Mouse (Mus musculus) frontal cortex, postnatal 25 days (tissue): ENCODE data around the gene Slc30a9.

Experiments
- DNase-seq, 2 experiments: peaks; one replicate each; pipeline ENCODE4 v3.0.0; 2022; ENCODE audit warnings: low spot score in 2 of 2

Slc30a9 gene

DNA sequence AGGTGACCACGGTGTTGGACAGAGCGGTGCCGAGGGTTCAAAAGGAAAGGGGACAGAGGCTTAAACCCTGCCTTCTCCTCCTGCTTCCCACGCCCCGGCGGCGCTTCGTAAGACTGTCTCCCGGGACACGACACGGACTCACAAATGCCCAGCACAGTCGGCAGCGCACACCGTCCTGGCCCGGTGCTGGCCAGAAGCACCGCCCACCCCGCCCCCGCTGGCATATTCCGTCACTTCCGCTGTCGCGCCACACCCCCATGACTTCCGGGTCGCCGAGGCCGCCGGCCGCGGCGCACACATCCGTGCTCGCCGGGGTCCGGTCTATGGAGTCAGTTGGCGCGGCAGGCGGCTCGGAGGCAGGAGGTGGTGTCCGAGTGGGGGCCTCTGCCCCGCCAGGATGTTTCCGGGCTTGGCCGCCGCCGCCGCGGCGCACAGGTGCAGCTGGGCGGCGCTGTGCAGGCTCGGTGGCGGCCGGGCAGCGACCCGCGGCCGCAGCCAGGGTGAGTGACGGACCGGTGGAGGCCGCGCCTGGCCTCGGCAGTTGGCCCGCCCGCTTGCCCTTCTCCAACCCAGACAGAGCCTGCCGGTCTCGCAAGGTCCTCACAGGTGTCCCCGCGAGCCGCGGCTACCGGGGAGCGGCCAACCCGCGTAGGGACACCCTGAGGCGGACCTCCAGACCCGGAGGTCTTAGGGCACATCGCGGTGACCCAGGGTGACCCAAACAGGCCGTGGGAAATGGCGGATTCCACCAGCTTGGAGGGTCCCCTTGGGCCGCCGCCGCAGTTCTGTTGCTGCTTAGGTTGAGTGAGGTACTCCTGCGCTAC lies at the start of gene Slc30a9:
Gene Slc30a9 (plus strand): TSS at position 258 of the 824 bp plus-strand sequence.
- DNase-seq: peak; percentile 83 to 88

GRCm38 (mm10) chr5:67258473-67258872 lies 48.3 kb upstream of the Slc30a9 start:
- no peak for DNase-seq

DNA sequence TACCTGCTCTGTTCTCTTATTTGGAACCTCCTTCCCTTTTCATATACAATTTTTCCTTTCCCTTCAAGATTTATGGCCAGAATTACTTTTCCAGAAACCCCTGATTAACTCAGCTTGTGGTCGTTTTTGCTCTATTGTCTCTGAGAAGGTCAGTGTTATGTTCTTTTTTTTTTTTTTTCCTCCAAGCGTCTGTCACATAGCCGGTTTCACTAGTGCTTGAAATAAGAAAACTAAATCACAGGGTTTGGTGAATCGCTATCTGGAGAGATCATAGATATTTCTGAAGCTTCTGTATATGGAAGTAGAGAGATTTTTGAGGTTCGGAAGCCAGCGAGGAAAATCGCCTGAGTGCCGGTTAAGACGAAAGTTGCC lies 46.6 kb upstream of the Slc30a9 start:
- no peak for DNase-seq

- peak; percentile 78 to 87 for DNase-seq
These were observed 46.0 kb upstream of the Slc30a9 start, which contains the start of gene Tmem33 for GRCm38 (mm10) chr5:67260531-67261371. Gene Tmem33 (plus strand): TSS chr5:67260565.

GRCm38 (mm10) chr5:67262964-67263363 lies 43.8 kb upstream of the Slc30a9 start:
- DNase-seq: no peak

DNA sequence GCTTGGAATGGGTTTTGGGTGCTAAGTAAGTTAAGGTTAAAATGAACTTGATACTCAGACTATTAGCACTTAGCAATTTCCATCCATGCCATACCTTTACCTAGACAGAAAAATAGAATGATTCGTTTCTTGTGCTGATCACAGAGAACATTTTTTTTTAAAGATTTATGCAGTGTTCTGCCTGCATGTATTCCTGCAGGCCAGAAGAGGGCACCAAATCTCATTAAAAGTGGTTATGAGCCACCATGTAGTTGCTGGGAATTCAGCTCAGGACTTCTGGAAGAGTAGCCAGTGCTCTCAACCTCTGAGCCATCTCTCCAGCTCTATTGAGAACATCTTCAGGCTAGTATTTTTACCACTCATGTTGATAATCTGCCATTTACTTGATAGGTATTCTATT lies 40.6 kb upstream of the Slc30a9 start:
- DNase-seq: no peak

DNA sequence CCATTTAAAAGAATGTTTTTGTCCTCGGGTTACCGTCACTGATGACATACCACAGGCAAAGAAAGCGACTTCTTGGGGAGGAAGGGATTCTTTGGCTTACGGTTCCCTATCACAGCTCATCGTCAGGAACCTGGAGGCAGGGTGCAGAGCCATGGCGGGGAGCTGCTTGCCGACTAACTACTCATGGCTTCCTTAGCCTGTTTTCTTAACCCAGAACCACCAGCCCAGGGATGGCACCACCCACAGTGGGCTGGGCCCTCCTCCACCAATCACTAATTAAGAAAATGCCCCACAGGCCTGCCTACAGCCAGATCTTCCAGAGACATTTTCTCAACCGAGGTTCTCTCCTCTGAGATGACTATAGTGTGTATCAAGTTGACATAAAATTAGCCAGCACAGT lies 37.4 kb upstream of the Slc30a9 start:
- no peak for DNase-seq

- DNase-seq: no peak
These were observed 27.3 kb upstream of the Slc30a9 start for GRCm38 (mm10) chr5:67279407-67279806.

GRCm38 (mm10) chr5:67279840-67280239 lies 26.9 kb upstream of the Slc30a9 start:
- DNase-seq: no peak

DNA sequence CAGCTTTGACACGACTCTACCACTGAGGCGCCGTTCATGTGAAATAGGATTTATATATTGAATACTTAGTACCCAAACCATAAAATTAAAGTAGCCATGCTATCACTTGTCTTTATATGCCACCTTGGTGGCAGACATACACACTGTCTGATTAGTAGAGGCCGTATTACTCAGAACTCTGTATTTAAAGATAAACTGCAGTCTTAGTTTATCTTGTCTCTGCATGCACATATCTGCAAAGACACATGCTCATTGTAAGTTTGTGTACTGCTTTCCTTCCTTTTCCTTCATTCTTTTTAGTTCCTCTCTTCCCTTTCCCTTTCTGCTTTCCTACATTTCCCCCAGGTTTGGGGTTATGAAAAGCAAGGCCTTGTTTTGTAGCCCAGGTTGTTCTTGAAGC lies 26.4 kb upstream of the Slc30a9 start:
- no peak for DNase-seq

DNA sequence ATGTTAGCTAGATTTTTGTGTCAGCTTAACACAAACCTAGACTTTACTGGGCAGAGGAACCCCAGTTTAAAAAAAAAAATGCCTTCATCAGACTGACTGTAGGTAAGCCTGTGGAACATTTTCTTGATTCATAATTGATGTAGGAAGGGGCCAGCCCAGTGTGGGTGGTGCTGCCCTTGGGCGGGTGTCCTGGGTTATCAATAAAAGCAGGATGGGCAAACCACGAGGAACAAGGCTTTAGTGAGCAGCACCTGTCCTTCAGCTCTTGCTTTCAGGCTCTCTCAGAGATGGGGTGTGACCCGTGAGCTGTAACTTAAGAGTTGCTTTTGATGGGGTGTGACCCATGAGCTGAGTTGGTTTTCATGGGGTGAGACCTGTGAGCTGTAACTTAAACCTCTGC lies 11.7 kb upstream of the Slc30a9 start:
- DNase-seq: no peak

DNA sequence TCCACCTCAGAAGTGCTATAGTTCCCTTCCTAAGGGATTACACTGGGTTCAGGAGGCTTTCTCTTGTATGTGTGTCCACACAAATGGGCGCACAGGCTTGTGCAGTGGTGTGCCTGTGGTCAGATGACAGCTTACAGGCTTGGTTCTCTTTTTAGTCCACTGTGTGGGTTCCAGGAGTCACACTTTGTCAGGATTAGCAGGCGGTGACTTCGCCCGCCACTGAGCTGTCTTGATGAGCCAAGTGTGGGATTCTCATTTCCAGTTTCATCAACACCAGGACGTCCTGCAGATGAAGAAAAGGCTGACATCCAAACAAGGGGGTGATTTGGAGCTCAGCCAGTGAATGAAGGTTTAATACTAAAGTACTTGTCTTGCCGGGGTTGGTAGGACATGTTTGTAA lies 11.1 kb upstream of the Slc30a9 start:
- no peak for DNase-seq

- DNase-seq: no peak
These were observed 10.6 kb upstream of the Slc30a9 start for GRCm38 (mm10) chr5:67296171-67296570.

- DNase-seq: no peak
These were observed 9.5 kb upstream of the Slc30a9 start for GRCm38 (mm10) chr5:67297026-67297813.

GRCm38 (mm10) chr5:67299847-67300412 lies 6.8 kb upstream of the Slc30a9 start:
- DNase-seq: no peak

DNA sequence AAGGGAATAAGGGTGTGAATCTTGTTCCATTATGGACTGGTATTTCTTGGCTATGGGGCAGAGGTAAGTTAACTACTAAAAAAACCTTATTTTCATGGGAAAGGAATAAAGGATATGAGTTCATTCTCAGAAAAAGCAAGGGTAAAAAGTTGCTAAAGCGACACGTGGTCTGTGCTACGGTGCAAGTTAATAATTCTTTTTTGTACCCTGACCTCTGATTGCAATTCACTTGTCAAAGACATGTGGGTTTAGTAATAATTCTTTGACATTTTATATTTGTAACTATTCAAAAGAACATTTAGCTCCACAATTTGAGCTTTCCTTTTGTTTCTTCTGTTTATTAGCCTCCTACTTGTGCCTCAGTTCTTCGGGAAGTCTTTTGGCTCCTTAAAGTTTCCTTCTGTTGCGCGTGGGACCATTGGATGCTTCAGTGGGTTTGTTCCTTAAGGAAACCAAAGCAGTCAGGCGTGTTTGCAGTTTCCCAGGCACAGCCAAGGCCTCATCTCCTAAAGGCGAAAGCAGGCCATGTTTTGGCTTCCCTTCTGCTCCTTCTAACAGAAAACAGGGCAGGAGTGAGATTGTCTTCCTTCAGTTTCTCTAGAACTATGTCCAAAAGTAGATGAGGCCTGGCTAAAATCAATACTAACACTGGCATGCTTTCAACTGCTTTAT lies 5.7 kb upstream of the Slc30a9 start:
- no peak for DNase-seq

DNA sequence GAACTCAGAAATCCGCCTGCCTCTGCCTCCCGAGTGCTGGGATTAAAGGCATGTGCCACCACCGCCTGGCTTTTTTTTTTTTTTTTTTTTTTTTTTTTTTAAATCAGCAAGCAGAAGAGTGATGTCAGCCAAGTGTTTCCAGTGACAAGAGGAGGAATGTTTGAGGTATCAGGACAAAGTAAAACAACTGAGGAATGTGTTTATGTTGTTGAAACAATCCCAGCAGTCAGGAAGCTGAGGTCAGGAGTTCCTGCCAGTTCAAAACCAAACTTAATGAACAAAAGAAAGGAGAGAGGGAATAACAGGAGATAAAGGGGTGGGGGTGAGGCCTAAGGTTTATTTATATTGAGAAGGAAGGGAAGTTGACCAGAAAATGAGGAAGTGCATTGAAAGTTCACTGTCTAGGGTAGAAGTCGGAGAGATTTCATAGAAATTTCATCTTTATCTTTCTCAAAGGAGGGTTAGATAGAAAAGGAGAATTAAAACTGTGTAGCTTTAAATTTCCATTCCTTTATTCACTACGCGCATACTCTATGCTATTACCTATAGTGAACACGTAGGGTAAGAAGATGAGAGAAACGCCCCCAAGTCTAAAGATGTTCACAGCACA lies 4.9 kb upstream of the Slc30a9 start:
- DNase-seq: no peak

DNA sequence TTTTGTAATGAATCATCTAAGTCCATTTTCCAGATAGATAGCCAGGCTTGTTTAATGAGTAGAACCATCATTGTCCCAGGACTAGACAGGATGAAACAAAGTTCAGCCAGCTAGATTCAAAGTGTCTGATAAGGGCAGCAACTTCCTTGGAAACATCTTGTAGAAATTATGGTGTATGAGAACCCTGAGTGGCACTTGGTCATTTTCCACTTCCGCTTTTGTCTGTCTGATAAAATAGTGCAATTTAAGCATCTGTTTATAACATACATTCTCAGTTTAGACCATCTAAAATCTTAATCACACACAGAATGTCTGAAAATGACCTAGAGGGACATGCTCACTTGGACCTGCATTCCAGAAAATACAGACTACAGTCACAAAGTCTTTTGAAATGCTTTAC lies 2.9 kb upstream of the Slc30a9 start:
- no peak for DNase-seq

GRCm38 (mm10) chr5:67307659-67308222 lies 986 bp downstream of the Slc30a9 start:
- no peak for DNase-seq

DNA sequence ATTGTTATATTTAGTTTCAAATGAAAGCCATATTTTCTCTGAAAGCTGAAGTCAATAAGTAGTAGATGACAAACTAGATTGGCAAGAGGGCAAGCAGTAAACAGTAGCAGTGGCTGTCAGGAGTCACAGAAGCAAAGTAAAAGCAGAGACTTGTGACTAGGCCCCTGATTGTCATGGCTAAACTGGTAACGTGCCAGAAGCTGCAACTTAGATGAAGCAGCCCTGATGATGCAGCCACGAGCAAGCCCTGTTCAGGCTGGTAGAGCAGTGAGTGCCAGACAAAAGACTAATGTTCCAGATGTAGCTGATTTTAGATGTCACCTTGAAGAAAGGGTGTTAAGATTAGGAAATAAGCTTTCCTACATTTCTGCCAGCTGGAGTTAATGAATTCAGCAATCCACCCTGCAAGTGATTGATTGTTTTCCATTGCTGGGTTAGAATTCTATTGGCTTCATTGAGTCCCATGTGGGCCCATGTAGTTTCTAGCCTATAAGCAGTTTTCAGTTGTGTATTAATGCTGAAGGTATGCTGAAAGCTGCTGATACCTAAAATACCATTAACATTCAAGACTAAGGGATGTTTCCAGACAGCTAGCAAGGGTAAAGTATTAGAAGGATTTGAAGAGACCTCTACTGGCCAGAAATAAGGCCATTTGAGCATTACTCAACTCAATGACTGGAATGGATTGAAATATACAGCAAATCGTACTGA lies 5.2 kb downstream of the Slc30a9 start:
- no peak for DNase-seq
